Mouse (Mus musculus): ENCODE results near the gene Calml4.

Gene Calml4

GRCm38 (mm10) chr9:62903841-62904240 lies 46.0 kb downstream of the Calml4 start:
- no peak for DNase-seq

GRCm38 (mm10) chr9:62905039-62905438 lies 47.2 kb downstream of the Calml4 start:
- no peak for DNase-seq

- no peak for DNase-seq
Observed at GRCm38 (mm10) chr9:62913390-62914069, 55.6 kb downstream of the Calml4 start.

- no peak for DNase-seq
Observed at GRCm38 (mm10) chr9:62917059-62917458, 59.2 kb downstream of the Calml4 start.

GRCm38 (mm10) chr9:62920877-62921276 lies 63.0 kb downstream of the Calml4 start:
- DNase-seq: no peak

GRCm38 (mm10) chr9:62924886-62925610 lies 67.2 kb downstream of the Calml4 start:
- no peak for DNase-seq

Data from cerebellum, adult 8-10 months (tissue).